Mouse (Mus musculus) brown adipose tissue, adult 24 weeks (tissue): ENCODE measurements around the gene Mypn. TPM values are rescaled to one million over a fixed set of nuclear protein-coding genes. Genes with fewer than 3 reads are reported as not detected.

Experiments
- H3K27ac ChIP-seq: fragments of 200-500 bp; replicated peaks from 2 replicates; pipeline ENCODE4 v1.5.1; 2012; ENCODE audit warnings: low read depth, mild to moderate bottlenecking, low read length
- H3K4me1 ChIP-seq: fragments of 200-500 bp; 2 replicates; pipeline ENCODE4 v1.6.1; 2012; ENCODE audit warnings: low read length, mixed read lengths; ENCODE audit not compliant: control insufficient read depth, insufficient read depth, insufficient read length
- H3K4me3 ChIP-seq: fragments of 200-500 bp; 2 replicates; pipeline ENCODE4 v1.5.1; 2012; ENCODE audit warnings: low read depth, mild to moderate bottlenecking, low read length, moderate library complexity; ENCODE audit not compliant: insufficient read depth
- polyA plus RNA-seq: library from polyadenylated mRNA; stranded (reverse); fragments of >200 nt; gene quantifications from 2 replicates; pipeline ENCODE4 v1.2.4, GENCODE M21; 2012; ENCODE audit not compliant: missing spikeins, insufficient read depth, insufficient read length

Mypn gene
- polyA plus RNA-seq, 1 experiment: 1.5 TPM

DNA sequence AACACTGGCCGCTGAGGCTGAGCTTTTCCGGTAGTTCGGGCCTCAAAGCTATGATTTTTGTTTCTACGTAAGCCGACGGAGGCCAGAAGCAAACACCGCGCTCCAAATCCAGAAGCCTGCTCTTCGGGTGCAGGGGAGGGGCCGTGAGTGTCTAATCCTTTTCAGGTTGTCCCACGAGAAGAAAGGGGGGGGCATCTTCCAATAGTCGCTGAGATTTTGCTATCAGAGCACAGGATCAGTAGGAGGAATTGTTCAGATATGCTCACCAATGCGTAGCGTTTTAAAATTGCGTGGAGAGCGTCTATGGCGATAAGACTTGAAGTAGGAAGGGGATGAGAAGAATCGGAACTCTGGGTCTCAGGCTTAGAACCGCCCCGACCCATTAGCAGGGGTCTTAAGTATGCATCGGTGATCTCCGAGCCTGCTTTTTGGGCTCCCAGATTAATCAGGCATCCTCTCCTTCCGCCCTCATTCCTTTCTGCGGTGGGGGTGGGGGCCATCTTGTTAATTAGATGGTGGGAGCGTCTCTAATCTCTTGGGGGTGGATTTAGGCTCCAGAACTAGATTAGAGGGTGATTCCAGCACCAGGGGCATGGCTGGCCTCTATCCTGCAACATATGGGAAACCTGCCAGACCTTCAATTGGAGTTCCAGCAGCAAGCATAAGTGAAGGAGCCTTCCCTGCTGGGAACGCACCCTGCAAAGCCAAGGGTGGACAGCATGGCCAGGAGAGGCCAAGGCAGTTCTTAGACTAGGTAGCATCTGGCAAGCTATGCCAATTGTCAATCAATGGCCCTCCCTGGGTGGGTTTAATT lies 113.8 kb downstream of the Mypn start:
- Histone ChIP-seq H3K4me1 (no peaks in the 10 kb centered on the region), H3K4me3 (peak overlapping the region; percentile 44), H3K27ac (no peak overlapping the region)

DNA sequence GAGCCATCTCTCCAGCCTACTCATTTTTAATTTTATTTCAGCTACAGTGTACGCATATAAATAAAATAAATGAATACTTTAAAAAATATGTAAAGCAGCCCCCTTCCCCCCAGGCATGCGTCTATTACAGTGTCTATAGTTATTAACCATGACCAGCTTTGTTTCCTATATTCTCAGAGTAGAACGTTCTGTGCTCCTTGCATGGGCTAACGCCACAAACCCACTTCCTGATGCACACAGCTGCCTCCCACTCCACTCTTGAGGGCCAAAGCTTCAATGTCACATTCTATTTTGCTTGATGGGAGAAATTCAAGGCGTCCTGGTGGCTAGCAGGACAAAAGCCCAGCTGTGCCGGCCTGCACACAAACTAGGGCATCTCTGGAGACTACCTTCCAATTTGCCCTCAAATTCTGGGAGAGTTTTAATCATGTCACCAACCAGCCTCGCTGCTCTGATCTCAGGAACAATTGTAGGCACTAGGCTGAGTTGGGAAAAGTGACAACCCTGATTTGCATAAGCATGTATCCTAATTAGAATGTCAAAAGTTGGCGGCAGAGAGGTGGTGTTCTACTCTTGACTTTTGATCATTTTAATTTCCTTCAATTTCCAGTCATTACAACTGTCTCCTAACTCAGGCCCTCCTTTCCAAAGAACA lies 114.5 kb downstream of the Mypn start:
- Histone ChIP-seq H3K4me1 (no peaks in the 10 kb centered on the region), H3K4me3 (peak overlapping the region; percentile 44; the same call in 1 of the 2 replicates), H3K27ac (no peak overlapping the region)

DNA sequence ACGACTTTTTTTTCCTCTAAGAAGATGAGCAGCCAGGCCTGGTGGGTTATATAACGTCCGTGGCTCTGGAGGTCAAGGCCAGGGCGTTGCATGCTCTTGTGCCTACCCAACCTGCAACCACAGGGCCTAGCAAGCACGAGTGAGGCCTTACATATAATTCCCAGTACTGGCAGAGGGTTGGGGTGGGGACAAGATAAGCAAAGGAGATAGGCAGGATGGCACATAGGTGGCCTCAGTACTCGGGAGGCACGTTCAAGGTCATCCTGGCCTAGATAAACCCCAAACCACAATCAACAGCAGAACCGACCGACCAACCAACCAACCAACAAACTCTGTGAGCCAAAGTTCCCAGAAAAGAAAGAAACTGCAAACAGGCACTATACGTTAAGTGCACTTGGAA lies 117.4 kb downstream of the Mypn start:
- H3K4me3 ChIP-seq: no peak overlapping the region
- H3K27ac ChIP-seq: no peak overlapping the region
- no peaks in the 10 kb centered on the region for H3K4me1 ChIP-seq

DNA sequence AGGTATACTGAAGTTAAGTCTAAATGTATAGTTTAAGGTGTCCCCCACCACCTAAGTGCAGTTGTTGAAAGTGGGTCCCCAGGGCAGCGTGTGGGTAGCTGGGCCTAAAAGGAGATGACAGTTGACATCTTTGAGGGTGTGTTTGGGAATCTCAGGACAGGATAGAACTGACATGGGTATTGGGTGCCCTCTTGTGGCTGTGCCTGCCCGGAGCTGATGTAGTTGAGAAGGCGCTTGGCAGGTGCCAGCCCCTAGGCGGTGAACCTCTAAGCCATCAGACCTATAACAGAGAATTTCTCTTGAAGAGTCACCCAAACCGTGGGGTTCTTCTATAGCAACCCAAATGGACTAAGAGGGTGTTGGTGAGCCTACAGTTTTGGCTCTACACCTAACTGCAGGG lies 137.8 kb downstream of the Mypn start:
- Histone ChIP-seq H3K27ac (no peak overlapping the region), H3K4me3 (no peak overlapping the region), H3K4me1 (peaks cover 9% of the 10 kb centered on the region)

Other genes with a start within 250 kb of the Mypn start
- 4.2 and 7.5 TPM in 2 replicates for gene Rufy2, start 223.7 kb downstream of the Mypn start, polyA plus RNA-seq
- 30.0 and 45.4 TPM in 2 replicates for gene Hnrnph3, start 179.7 kb downstream of the Mypn start, polyA plus RNA-seq
- 0.58 and 1.9 TPM in 2 replicates for gene Pbld2, start 179.6 kb downstream of the Mypn start, polyA plus RNA-seq
- 5.3 TPM in 2 replicates for gene Pbld1, start 143.8 kb downstream of the Mypn start, polyA plus RNA-seq
- gene Atoh7, start 104.3 kb downstream of the Mypn start, polyA plus RNA-seq: not detected in 2 replicates
- gene Herc4, start 39.9 kb upstream of the Mypn start, polyA plus RNA-seq: 24.5 and 30.8 TPM in 2 replicates
- gene Sirt1, start 177.8 kb upstream of the Mypn start, polyA plus RNA-seq: 9.3 TPM in 2 replicates
- gene Dnajc12, start 178.5 kb upstream of the Mypn start, polyA plus RNA-seq: 4.6 and 9.2 TPM in 2 replicates
- gene Gm7075, start 217.8 kb upstream of the Mypn start, polyA plus RNA-seq: not detected in 2 replicates
- gene Ctnna3, start 226.1 kb upstream of the Mypn start, polyA plus RNA-seq: not detected in 2 replicates